Mouse (Mus musculus) embryonic facial prominence, embryonic 13.5 days (tissue): ENCODE measurements around the gene Sv2a. TPM values are rescaled to one million over a fixed set of nuclear protein-coding genes. Genes with fewer than 3 reads are reported as not detected.

ENCODE experiments used
- ATAC-seq: fragments of 200-750 bp; cut with Nextera tagmentation; 2 replicates; pipeline ENCODE4 v1.8.0; 2017; ENCODE audit warnings: low read depth; ENCODE audit not compliant: insufficient number of reproducible peaks, insufficient read depth, low FRiP score, low TSS enrichment
- H3K27ac ChIP-seq: fragments of 300-500 bp; sonication (generic); 2 replicates; pipeline ENCODE4 v1.5.1; 2015; ENCODE audit warnings: moderate library complexity, mild to moderate bottlenecking, inconsistent platforms
- H3K27me3 ChIP-seq: fragments of 300-500 bp; sonication (generic); 2 replicates; pipeline ENCODE4 v1.6.1; 2015; ENCODE audit warnings: mild to moderate bottlenecking, inconsistent platforms
- H3K36me3 ChIP-seq: fragments of 300-500 bp; sonication (generic); 2 replicates; pipeline ENCODE4 v1.6.1; 2015; ENCODE audit warnings: mild to moderate bottlenecking, inconsistent platforms
- H3K4me1 ChIP-seq: fragments of 300-500 bp; sonication (generic); 2 replicates; pipeline ENCODE4 v1.6.1; 2015; ENCODE audit warnings: inconsistent platforms
- H3K4me2 ChIP-seq: fragments of 300-500 bp; sonication (generic); 2 replicates; pipeline ENCODE4 v1.6.1; 2015; ENCODE audit warnings: moderate library complexity, mild to moderate bottlenecking, inconsistent platforms
- H3K4me3 ChIP-seq: fragments of 300-500 bp; sonication (generic); 2 replicates; pipeline ENCODE4 v1.5.1; 2015; ENCODE audit warnings: mild to moderate bottlenecking, inconsistent platforms
- H3K9ac ChIP-seq: fragments of 300-500 bp; sonication (generic); 2 replicates; pipeline ENCODE4 v1.6.1; 2015; ENCODE audit warnings: mild to moderate bottlenecking, inconsistent platforms
- H3K9me3 ChIP-seq: fragments of 300-500 bp; sonication (generic); 2 replicates; pipeline ENCODE4 v1.6.1; 2016; ENCODE audit warnings: inconsistent platforms
- WGBS: fragments of 180-500 bp; shearing (Covaris S2); methylation state at CpG from one replicate; pipeline ENCODE4 v1.1.7; 2015; ENCODE audit warnings: mixed read lengths; 5-methylcytosine and 5-hydroxymethylcytosine counted together
- polyA plus RNA-seq: library from polyadenylated mRNA; unstranded; fragments of >200 nt; fragmentation: Nextera tagmentation; extraction: Ambion mirVana; gene quantifications from 2 replicates; pipeline ENCODE4 v1.2.1, GENCODE M21; 2015

Gene Sv2a
- polyA plus RNA-seq, 1 experiment from 2014 or later, result 8.7 TPM

DNA sequence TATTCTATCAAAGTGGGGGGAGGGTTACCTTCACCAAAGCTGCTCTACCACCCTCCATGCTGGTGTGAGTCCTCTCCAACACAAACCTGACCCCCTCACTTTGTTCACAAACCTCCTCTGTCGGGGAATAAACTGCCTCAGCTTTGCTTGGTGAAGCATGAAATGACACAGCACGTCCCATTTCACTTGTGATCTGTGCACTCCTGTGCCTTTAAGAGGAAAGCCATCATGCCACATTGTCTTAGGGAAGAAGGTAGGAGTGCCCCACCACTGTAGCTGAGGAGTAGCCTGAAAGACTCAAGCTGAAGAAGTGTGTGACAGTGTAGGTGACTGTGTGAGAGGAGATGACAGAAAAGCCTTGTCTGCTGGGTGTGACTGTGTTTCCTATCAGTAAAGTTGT lies 44.5 kb downstream of the Sv2a start:
- 16% methylated on average over 2 of the region's 2 CpGs for WGBS
- Histone ChIP-seq H3K36me3 (no peaks in the 10 kb centered on the region), H3K4me2 (no peak overlapping the region), H3K27ac (no peak overlapping the region), H3K9me3 (no peaks in the 10 kb centered on the region), H3K9ac (no peak overlapping the region), H3K27me3 (no peaks in the 10 kb centered on the region), H3K4me3 (no peak overlapping the region), H3K4me1 (peaks cover 43% of the 10 kb centered on the region)
- ATAC-seq, result no peak

GRCm38 (mm10) chr3:96226695-96227648 lies 46.0 kb downstream of the Sv2a start:
- H3K27me3 ChIP-seq, result no peaks in the 10 kb centered on the region
- no peak overlapping the region for H3K4me3 ChIP-seq
- 0 out of 2 replicates have a peak overlapping the region, but pooled peaks have one; percentile 3 for H3K27ac ChIP-seq
- H3K36me3 ChIP-seq, result no peaks in the 10 kb centered on the region
- peaks cover 36% of the 10 kb centered on the region for H3K4me1 ChIP-seq
- no peaks in the 10 kb centered on the region for H3K9me3 ChIP-seq
- ATAC-seq, result no peak
- no peak overlapping the region for H3K4me2 ChIP-seq
- H3K9ac ChIP-seq, result no peak overlapping the region
- WGBS, result 60% methylated on average over 8 of the region's 8 CpGs

DNA sequence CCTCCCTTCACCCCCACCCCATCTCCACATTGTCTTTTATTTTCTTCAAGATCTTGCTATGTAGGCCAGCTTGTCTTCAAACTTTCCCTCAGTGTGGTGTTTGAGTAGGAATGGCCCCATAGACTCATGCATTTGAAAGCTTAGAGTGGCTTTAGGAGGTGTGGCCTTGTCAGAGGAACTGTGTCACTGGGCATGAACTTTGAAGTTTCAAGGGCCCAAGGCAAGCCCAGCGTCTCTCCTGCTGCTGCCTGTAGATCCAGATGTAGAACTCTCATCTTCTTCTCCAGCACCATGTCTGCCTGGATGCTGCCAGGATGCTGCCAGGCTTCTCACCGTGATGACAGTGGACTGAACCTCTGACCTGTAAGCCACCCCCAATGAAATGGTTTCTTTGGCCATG lies 47.9 kb downstream of the Sv2a start:
- no peaks in the 10 kb centered on the region for H3K27me3 ChIP-seq
- no peaks in the 10 kb centered on the region for H3K9me3 ChIP-seq
- H3K4me1 ChIP-seq, result peaks cover 22% of the 10 kb centered on the region
- H3K36me3 ChIP-seq, result no peaks in the 10 kb centered on the region
- 71% methylated on average over 2 of the region's 2 CpGs for WGBS
- H3K4me2 ChIP-seq, result no peak overlapping the region
- H3K4me3 ChIP-seq, result no peak overlapping the region
- no peak overlapping the region for H3K27ac ChIP-seq
- H3K9ac ChIP-seq, result no peak overlapping the region
- ATAC-seq, result no peak

- WGBS, result 72% methylated on average over 2 of the region's 2 CpGs
- Histone ChIP-seq H3K9ac (no peak overlapping the region), H3K4me2 (no peak overlapping the region), H3K4me3 (no peak overlapping the region), H3K9me3 (no peaks in the 10 kb centered on the region), H3K36me3 (no peaks in the 10 kb centered on the region), H3K27ac (no peak overlapping the region), H3K4me1 (peaks cover 19% of the 10 kb centered on the region), H3K27me3 (no peaks in the 10 kb centered on the region)
- ATAC-seq, result no peak
These were observed 49.5 kb downstream of the Sv2a start for GRCm38 (mm10) chr3:96230404-96230803.

DNA sequence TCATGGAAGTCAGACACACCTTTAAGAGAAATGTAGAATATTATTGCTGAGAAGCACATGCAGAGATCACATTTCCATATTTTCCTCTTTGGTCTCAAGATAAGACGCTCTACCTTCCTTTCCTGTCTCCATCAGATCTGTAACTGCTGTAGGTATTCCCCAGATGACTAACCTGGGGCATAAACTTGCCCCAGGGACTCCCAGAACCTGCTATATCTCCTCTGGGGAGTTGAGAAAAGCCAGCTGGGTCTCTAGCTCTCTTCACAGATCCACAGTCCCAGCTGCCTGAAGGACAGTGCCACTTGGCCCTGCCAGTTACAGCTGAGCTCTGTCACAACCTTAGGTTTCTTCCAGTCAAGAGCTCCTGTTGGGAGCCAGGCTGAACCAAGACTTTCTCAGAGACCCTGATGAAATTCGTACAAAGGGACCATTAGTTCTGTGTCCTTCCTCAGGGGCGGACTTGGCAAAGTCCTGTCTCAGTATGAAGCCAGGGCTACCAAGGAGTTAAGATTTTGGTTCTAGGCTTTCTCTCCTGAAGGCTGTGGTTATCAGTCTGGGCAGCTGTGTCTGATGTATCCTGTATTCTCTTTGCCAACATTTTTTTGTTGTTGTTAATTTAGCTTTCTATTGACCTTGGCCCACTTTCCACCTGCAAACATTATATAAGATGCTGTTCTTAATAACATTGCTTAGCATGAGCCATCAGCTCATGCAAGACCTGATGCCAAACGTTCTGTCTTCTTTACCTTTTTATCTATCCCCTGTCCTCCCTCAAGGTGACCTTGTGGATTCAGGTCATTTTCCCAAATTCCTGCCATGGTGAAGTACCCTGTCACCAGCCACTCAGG lies 50.2 kb downstream of the Sv2a start:
- H3K9me3 ChIP-seq, result no peaks in the 10 kb centered on the region
- H3K27me3 ChIP-seq, result no peaks in the 10 kb centered on the region
- 77% methylated on average over 4 of the region's 4 CpGs for WGBS
- H3K9ac ChIP-seq, result no peak overlapping the region
- no peak overlapping the region for H3K27ac ChIP-seq
- H3K4me1 ChIP-seq, result peaks cover 17% of the 10 kb centered on the region
- no peaks in the 10 kb centered on the region for H3K36me3 ChIP-seq
- H3K4me3 ChIP-seq, result no peak overlapping the region
- no peak for ATAC-seq
- H3K4me2 ChIP-seq, result no peak overlapping the region

DNA sequence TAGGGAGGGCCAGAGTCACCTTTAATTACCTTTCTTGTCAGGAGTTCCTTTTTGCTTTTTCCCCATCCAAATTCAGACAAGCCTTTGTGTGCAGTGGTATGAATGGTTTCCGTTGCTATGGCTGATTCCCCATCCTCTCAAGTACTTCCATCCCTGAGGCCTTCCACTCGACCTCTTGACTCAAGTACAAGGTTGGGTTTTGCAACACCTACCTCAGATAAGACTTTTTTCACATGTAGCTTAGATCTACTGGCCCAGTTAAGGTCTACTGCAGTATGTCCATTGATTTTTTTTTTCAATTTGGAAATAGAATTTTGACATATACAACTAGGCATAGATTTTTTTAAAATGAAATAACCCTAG lies 50.8 kb downstream of the Sv2a start:
- Histone ChIP-seq H3K9ac (no peak overlapping the region), H3K4me1 (peaks cover 17% of the 10 kb centered on the region), H3K36me3 (no peaks in the 10 kb centered on the region), H3K27ac (no peak overlapping the region), H3K27me3 (no peaks in the 10 kb centered on the region), H3K4me2 (no peak overlapping the region), H3K9me3 (no peaks in the 10 kb centered on the region), H3K4me3 (no peak overlapping the region)
- WGBS, result 52% methylated on average over 2 of the region's 2 CpGs
- no peak for ATAC-seq

DNA sequence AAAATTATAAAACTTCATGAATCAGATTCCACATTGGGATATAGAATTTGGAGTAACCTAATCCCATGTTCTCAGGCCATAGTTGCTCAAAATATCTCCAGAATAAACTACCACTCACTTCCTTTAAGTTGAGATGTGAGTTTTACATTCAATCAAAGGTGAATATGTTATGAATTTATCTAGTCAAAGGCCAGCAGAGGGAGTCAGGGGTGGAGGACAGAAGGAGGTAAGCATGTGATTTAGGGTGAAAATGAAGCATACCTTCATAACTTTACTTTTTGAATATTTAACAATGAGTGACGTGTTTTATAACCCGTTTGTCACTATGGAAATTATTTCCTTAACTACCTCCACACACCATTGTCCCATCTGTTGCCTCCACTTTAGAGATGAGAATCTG lies 54.0 kb downstream of the Sv2a start:
- WGBS, result 95% methylated on average over 2 of the region's 2 CpGs
- Histone ChIP-seq H3K4me2 (no peak overlapping the region), H3K9ac (no peak overlapping the region), H3K9me3 (no peaks in the 10 kb centered on the region), H3K4me3 (no peak overlapping the region), H3K36me3 (no peaks in the 10 kb centered on the region), H3K27me3 (no peaks in the 10 kb centered on the region), H3K27ac (no peak overlapping the region), H3K4me1 (peaks cover 25% of the 10 kb centered on the region)
- no peak for ATAC-seq

DNA sequence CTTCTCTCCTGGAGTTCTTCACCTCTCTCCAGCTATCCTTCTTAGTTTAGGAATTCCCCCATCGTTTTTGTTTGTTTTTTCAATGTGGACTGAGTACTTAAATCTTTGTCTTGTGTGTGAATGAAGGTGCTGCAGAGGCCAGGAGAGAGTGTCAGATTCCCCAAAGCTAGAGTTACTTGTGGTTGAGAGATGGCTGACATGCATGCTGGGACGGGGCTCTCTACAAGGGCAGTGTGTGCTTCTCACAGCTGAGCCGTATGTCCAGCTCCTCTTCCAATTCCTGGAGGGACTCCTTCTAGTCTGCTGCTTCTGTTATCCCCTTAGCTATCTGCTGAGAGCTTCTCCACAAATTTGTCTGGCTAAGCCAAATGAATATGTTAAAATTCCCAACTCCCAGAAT lies 54.9 kb downstream of the Sv2a start:
- Histone ChIP-seq H3K4me1 (peaks cover 27% of the 10 kb centered on the region), H3K4me3 (no peak overlapping the region), H3K9me3 (no peaks in the 10 kb centered on the region), H3K4me2 (no peak overlapping the region), H3K27me3 (no peaks in the 10 kb centered on the region), H3K27ac (peak overlapping the region; percentile 7; the same call in 1 of the 2 replicates), H3K36me3 (no peaks in the 10 kb centered on the region), H3K9ac (no peak overlapping the region)
- WGBS, result 50% methylated on average over 3 of the region's 3 CpGs
- ATAC-seq, result no peak

DNA sequence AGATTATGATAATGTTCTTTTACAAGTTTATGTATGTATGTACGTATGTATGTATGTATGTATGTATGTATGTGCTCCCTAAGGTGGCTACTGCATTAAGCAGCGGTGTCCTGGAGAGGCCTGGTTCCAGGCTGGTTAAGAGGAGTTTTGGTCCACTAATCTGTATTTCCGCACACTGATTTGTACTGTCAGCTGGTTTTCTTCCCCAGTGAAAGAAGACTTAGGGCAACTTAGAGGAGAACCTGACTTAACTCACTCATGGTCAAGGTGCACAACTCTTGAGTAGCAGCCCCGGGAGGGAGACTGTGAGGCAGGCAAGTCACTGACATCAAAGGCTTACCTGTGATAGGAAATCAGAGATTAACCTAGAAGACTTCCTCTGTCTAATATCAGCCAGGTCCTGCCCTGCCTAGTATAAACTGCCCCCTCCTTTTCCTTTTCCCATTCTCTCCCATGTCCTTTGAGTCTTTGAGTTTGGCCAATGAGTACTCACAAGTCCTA lies 55.9 kb downstream of the Sv2a start:
- peak overlapping the region; percentile 82 for H3K27ac ChIP-seq
- 76% methylated on average over 4 of the region's 4 CpGs for WGBS
- no peaks in the 10 kb centered on the region for H3K9me3 ChIP-seq
- H3K36me3 ChIP-seq, result no peaks in the 10 kb centered on the region
- no peaks in the 10 kb centered on the region for H3K27me3 ChIP-seq
- peak overlapping the region; percentile 62 for H3K4me2 ChIP-seq
- peak overlapping the region; percentile 48 for H3K4me3 ChIP-seq
- peak overlapping the region; percentile 76 for H3K9ac ChIP-seq
- peaks cover 28% of the 10 kb centered on the region for H3K4me1 ChIP-seq
- ATAC-seq, result no peak

DNA sequence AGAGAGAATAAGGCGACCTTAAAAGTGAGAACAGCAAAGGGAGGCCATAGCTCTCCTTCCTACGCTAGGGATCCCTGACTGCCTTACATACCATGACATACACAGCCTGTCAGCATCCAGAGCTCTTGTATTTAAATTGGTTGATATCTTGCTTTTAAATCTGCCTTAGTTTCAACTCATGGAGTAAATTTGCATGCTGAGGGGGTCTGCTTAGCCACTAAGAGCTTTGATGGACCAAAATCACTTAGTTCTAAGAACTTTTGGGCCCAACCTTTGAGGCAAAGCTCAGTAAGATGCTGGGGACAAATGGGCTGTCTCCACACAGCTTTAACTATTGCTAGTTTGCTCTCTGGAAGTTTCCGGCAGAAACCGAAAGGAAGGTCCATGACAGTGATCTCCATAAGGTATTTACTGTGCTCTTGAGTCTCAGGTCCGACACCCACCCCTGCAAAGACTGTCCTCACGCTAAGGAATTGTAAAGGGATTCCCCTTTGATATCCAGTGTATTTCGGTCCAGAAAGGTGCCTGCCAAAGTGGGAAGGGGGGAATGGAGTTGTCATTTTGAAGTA lies 56.5 kb downstream of the Sv2a start:
- Histone ChIP-seq H3K4me1 (peaks cover 30% of the 10 kb centered on the region), H3K27me3 (no peaks in the 10 kb centered on the region), H3K27ac (peak overlapping the region; percentile 82), H3K4me3 (peak overlapping the region; percentile 48), H3K36me3 (no peaks in the 10 kb centered on the region), H3K9ac (peak overlapping the region; percentile 76), H3K4me2 (peak overlapping the region; percentile 62), H3K9me3 (no peaks in the 10 kb centered on the region)
- no peak for ATAC-seq
- 19% methylated on average over 7 of the region's 7 CpGs for WGBS

- H3K27ac ChIP-seq, result peak overlapping the region; percentile 82
- 1% methylated on average over 12 of the region's 12 CpGs for WGBS
- H3K4me2 ChIP-seq, result peak overlapping the region; percentile 62
- H3K9ac ChIP-seq, result peak overlapping the region; percentile 76
- ATAC-seq, result no peak
- no peaks in the 10 kb centered on the region for H3K36me3 ChIP-seq
- H3K9me3 ChIP-seq, result no peaks in the 10 kb centered on the region
- H3K4me1 ChIP-seq, result peaks cover 31% of the 10 kb centered on the region
- no peaks in the 10 kb centered on the region for H3K27me3 ChIP-seq
- H3K4me3 ChIP-seq, result peak overlapping the region; percentile 48
These were observed 57.1 kb downstream of the Sv2a start for GRCm38 (mm10) chr3:96237904-96238511.
